Mouse (Mus musculus): ENCODE data around the gene Gm5108. TPM values are rescaled to one million over a fixed set of nuclear protein-coding genes. Genes with fewer than 3 reads are reported as not detected.

The Gm5108 gene
- not detected in 2 replicates for polyA plus RNA-seq (2016; fragmentation: Nextera tagmentation; extraction: Ambion mirVana)

DNA sequence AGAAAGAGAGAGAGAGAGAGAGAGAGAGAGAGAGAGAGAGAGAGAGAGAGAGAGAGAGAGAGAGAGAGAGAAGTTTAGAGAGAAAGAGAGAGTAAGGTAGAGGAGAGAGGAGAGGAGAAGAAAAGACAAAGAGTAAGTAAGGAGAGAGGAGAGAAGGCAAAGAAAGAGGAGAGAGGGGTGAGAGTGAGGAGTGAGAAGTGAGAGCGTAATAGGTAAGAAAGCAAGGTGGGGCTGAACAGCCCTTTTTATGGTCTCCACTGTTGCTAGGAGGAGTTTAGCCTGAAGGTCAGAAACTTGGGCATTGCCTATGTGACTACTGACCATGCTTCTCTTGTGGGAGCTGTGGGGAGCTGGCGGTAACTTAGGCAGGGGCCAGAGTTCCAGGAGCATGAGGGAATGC is at the start of gene Gm5108:
Gm5108 (plus strand) TSS at position 301 of the 400 bp plus-strand sequence.
- Histone ChIP-seq H3K27me3 (ENCODE audit: low read depth, poor library complexity, severe bottlenecking) (no peaks in the 10 kb centered on the region), H3K9me3 (replicated peaks) (no peaks in the 10 kb centered on the region), H3K36me3 (no peaks in the 10 kb centered on the region), H3K27ac (no peak within 1 kb of the TSS), H3K4me1 (no peaks in the 10 kb centered on the region), H3K4me3 (no peak within 1 kb of the TSS)
- DNase-seq (ENCODE audit: low spot score): no peak
- 83% methylated on average over 2 of the region's 2 CpGs for WGBS

DNA sequence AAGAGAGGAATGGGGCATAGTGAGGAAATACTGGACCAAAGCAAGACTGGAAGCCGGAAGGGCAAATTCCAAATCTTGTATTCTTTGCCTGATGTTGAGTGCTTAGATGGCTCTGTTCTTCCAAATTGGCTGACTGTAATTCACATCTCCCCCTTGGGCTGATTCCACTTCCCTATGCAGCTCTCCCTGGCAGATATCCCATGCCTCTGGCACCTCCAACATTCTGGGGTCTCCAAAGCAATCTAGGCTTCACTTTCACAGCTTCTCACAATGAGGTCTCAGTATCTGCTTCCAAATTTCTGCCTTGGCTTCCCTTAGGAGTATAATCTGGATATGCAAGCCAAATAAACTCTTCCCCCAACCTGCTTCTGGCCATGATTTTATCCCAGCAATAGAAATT is 42.5 kb upstream of the Gm5108 start:
- H3K36me3 ChIP-seq: no peaks in the 10 kb centered on the region
- no peak for DNase-seq (ENCODE audit: low spot score)
- H3K27ac ChIP-seq: no peak overlapping the region
- 88% methylated on average over 1 of the region's 1 CpGs for WGBS
- no peak overlapping the region for H3K4me3 ChIP-seq
- no peaks in the 10 kb centered on the region for H3K27me3 ChIP-seq (ENCODE audit: low read depth, poor library complexity, severe bottlenecking)
- H3K9me3 ChIP-seq (replicated peaks): no peaks in the 10 kb centered on the region
- H3K4me1 ChIP-seq: no peaks in the 10 kb centered on the region

DNA sequence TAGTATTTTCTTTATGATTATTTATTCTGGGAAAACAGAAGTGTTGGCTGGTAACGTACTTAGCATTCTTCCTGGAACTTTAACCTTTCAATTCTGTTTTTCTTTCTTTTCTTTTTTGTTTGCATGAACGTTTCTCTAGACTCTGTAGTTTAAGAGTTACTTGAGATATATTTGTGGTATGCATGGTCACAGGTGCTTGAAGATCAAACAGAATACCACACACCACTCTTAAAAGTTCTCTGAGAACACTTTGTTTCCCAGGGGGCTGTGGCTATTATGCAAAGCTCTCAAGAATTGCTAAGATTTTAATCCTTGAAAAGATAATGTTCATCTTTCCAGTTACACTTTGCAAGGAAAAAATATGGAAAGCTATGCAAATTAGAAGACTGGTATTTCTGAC is 36.9 kb upstream of the Gm5108 start:
- Histone ChIP-seq H3K27ac (no peak overlapping the region), H3K27me3 (ENCODE audit: low read depth, poor library complexity, severe bottlenecking) (no peaks in the 10 kb centered on the region), H3K36me3 (no peaks in the 10 kb centered on the region), H3K9me3 (replicated peaks) (no peaks in the 10 kb centered on the region), H3K4me3 (no peak overlapping the region), H3K4me1 (no peaks in the 10 kb centered on the region)
- WGBS: 80% methylated on average over 2 of the region's 2 CpGs
- DNase-seq (ENCODE audit: low spot score): no peak

DNA sequence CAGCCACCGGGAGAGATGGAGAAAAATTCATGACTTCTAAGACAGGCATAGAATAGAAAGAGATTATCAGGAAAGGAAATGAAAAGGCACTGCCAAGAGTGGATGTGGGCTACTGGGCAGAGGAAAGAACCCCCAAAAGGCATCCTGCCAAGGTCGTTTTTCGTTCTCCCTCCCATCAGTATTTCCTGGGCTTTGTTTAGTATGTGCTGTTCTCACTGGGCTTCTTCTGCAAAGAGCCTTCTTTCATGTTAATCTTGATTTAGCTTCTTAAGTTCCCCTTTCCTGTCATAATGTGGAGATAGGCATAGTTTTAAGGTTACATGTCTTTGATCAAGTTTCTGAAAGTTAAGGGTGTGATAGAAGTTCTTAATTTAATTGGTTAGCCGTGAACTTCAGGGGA is 10.9 kb upstream of the Gm5108 start:
- Histone ChIP-seq H3K4me1 (no peaks in the 10 kb centered on the region), H3K36me3 (no peaks in the 10 kb centered on the region), H3K9me3 (replicated peaks) (no peaks in the 10 kb centered on the region), H3K27ac (no peak overlapping the region), H3K27me3 (ENCODE audit: low read depth, poor library complexity, severe bottlenecking) (no peaks in the 10 kb centered on the region), H3K4me3 (no peak overlapping the region)
- 59% methylated on average over 4 of the region's 4 CpGs for WGBS
- no peak for DNase-seq (ENCODE audit: low spot score)

DNA sequence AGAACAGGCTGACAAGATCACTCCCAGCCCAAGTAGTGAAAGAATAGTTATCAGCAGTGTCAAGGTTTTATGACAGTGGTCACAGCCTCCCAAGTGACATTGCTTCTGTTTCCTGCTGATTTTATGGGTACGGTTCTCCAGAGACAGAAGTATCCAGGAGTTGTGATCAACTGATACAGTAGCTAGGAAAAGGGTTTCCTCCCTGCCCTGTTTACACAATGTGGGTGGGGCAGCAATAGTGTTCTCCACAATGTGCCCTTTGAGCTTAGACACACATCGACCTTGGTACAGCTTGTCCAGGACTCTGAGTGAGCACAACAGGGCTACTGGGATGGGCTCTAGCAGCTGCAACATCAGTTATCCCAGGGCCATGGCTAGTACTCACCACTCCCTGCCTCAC is 9.8 kb upstream of the Gm5108 start:
- DNase-seq (ENCODE audit: low spot score): no peak
- H3K36me3 ChIP-seq: no peaks in the 10 kb centered on the region
- no peak overlapping the region for H3K27ac ChIP-seq
- 41% methylated on average over 2 of the region's 2 CpGs for whole genome bisulfite sequencing
- H3K4me3 ChIP-seq: no peak overlapping the region
- H3K4me1 ChIP-seq: no peaks in the 10 kb centered on the region
- no peaks in the 10 kb centered on the region for H3K9me3 ChIP-seq (replicated peaks)
- no peaks in the 10 kb centered on the region for H3K27me3 ChIP-seq (ENCODE audit: low read depth, poor library complexity, severe bottlenecking)

DNA sequence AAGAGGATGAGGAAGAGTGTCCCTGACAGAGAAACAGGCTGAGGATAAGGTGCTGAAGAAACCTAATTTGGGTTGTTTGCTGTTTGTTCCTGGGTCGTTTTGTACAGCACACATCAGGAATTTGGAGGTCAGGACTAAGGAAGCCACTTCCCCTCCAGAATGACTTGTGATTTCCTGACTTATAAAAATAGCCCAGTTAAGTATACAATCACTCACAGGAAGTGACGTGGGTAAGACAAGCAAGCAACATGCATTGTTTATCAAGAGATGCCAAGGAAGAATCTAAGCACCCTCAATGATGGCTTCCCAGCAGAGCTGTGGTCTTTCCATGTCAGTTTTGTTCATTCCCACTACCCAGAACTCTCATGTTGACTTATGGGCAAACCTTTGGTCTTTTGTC is 1.7 kb downstream of the Gm5108 start:
- H3K27me3 ChIP-seq (ENCODE audit: low read depth, poor library complexity, severe bottlenecking): no peaks in the 10 kb centered on the region
- H3K4me1 ChIP-seq: no peaks in the 10 kb centered on the region
- no peaks in the 10 kb centered on the region for H3K36me3 ChIP-seq
- WGBS: 67% methylated on average over 2 of the region's 2 CpGs
- H3K27ac ChIP-seq: no peak overlapping the region
- H3K4me3 ChIP-seq: no peak overlapping the region
- H3K9me3 ChIP-seq (replicated peaks): no peaks in the 10 kb centered on the region
- no peak for DNase-seq (ENCODE audit: low spot score)

DNA sequence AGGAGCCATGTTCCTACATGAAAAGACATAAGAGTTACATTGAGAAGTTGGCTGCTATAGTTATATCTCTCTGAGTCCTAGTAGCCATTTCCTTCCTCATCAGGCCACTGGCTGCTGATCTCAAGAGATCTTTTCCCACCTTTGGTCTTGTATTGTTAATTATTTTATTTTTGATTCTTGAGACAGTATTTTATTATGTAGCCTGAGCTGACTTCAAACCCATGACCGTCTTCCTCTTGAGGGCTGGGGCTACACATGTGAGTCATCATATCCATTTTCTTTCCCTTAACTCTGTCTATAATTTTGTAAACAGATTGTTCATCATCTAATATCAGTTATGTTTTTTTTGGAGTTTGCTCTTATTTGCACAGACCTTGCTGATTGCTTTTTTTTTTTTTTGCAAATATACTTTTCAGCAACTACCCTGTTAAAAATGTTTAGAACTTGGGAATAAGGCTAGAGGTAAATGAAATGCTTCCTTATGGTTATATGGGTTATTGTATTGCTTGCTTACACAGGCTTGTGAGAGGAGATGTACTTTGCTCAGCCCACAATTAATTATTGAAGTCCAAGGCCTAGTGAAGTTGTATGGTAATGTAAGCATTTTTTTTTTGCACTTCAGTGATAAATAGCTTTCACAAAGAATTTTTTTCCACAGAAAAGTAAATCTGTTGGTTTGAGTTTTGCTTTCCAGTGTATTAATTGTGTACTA is 2.8 kb downstream of the Gm5108 start:
- Histone ChIP-seq H3K27me3 (ENCODE audit: low read depth, poor library complexity, severe bottlenecking) (no peaks in the 10 kb centered on the region), H3K9me3 (replicated peaks) (no peaks in the 10 kb centered on the region), H3K36me3 (no peaks in the 10 kb centered on the region), H3K4me1 (no peaks in the 10 kb centered on the region), H3K27ac (no peak overlapping the region), H3K4me3 (no peak overlapping the region)
- 92% methylated on average over 1 of the region's 1 CpGs for WGBS
- no peak for DNase-seq (ENCODE audit: low spot score)

DNA sequence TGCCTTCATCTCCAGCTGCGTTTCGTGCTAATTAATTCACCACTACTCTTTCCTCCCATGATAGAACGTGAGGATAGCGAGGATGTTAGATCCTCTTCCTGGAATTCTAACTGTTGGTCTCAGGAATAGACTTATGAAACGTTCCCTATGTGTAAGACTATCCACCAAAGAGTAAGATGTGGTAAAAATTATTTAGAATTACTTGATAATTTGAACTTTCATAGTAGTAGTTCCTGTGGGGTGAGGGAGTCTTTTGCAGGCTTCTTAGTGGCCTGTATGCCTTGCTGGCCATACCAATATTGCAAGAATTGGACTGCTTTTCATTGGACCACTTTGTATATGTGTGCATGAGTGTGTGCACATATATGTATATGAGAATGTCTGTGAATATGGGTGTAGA is 4.9 kb downstream of the Gm5108 start, which contains the start of gene Gm21905:
Gm21905 (minus strand) TSS at position 101 of the 400 bp plus-strand sequence.
- Histone ChIP-seq H3K4me3 (no peak within 1 kb of the TSS), H3K36me3 (no peaks in the 10 kb centered on the region), H3K27me3 (ENCODE audit: low read depth, poor library complexity, severe bottlenecking) (no peaks in the 10 kb centered on the region), H3K9me3 (replicated peaks) (no peaks in the 10 kb centered on the region), H3K4me1 (no peaks in the 10 kb centered on the region), H3K27ac (no peak within 1 kb of the TSS)
- no peak for DNase-seq (ENCODE audit: low spot score)
- 85% methylated on average over 5 of the region's 5 CpGs for WGBS

DNA sequence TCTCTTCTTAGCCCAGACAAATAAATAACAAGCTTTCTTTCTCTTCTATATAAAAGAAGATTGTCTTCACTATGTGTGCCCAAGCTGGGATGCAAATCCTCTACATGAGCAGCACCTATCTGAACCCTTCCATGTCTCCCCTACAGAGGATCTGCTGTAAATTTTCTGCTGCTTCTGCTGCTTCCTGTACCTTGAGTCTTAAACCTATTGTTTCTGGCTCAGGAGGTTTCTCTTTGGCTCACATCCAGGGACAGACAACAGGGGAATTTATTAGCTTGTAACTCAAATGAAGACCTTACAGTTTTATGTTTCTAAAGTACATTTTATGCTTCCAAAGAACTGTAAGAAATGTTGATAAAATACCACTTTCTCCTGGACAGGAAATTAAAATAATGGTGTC is 5.5 kb downstream of the Gm5108 start:
- no peak for DNase-seq (ENCODE audit: low spot score)
- no peaks in the 10 kb centered on the region for H3K27me3 ChIP-seq (ENCODE audit: low read depth, poor library complexity, severe bottlenecking)
- H3K27ac ChIP-seq: no peak overlapping the region
- H3K36me3 ChIP-seq: no peaks in the 10 kb centered on the region
- no peaks in the 10 kb centered on the region for H3K9me3 ChIP-seq (replicated peaks)
- H3K4me3 ChIP-seq: no peak overlapping the region
- H3K4me1 ChIP-seq: no peaks in the 10 kb centered on the region

DNA sequence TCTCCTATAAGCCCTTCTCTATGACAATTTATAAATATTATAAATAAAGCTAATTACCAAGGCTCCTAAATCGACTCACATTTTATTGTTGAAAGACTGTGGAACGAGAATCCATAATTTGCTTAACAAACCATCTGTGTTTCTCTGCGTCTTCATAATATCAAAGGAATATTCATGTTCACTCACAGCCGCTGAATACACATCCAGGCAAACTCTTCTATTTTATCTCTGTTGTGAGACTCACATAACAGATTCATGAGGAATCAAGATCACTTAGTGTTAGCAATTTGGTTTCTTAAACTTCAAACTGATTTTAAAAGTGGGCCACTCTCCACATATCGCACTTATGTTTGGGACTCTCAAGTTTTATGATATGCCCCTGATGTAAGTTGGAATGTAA is 6.6 kb downstream of the Gm5108 start:
- Histone ChIP-seq H3K4me1 (no peaks in the 10 kb centered on the region), H3K4me3 (no peak overlapping the region), H3K9me3 (replicated peaks) (no peaks in the 10 kb centered on the region), H3K36me3 (no peaks in the 10 kb centered on the region), H3K27ac (no peak overlapping the region), H3K27me3 (ENCODE audit: low read depth, poor library complexity, severe bottlenecking) (no peaks in the 10 kb centered on the region)
- 92% methylated on average over 5 of the region's 5 CpGs for WGBS
- no peak for DNase-seq (ENCODE audit: low spot score)

DNA sequence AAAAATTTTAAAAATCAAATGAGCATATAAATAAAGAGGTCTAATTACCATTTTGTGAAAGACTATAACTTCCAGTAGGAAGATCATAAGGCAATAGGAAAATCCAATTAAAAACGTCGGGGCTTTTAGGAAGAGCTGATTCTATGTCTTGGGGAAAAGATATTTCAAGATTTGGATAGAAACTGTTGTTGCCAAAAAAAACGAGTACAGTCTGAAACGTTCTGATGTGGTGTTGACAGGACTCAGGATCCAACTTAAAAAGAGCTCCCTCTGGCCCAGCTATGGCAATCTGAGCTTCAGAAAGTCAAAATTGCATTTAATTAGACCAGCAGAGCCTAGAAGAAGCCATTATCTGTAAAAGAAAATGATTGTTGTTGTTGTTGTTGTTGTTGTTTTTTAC is 12.6 kb downstream of the Gm5108 start:
- Histone ChIP-seq H3K27ac (no peak overlapping the region), H3K4me1 (no peaks in the 10 kb centered on the region), H3K27me3 (ENCODE audit: low read depth, poor library complexity, severe bottlenecking) (no peaks in the 10 kb centered on the region), H3K9me3 (replicated peaks) (no peaks in the 10 kb centered on the region), H3K36me3 (no peaks in the 10 kb centered on the region), H3K4me3 (no peak overlapping the region)
- 83% methylated on average over 4 of the region's 4 CpGs for WGBS
- no peak for DNase-seq (ENCODE audit: low spot score)

DNA sequence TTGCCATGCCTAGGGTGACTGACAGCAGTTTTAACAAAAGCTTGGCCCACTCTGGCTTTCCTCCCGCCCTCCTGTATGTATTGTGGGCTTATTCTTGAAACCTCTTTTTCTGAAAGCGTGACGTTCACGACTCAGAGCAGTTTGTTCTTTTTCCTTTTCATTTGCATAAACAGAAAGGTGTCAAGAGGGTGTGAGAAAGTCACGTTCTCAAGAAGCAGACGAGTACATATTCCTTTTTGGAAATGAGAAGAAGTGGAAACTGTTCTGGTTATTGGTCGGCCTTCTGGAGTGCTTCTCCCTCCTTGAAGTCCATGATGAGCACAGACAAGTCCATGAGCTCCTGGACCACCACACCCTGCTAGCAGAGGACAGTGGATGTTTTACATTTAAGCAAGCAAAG is 14.0 kb downstream of the Gm5108 start:
- Histone ChIP-seq H3K4me1 (no peaks in the 10 kb centered on the region), H3K27ac (no peak overlapping the region), H3K9me3 (replicated peaks) (no peaks in the 10 kb centered on the region), H3K27me3 (ENCODE audit: low read depth, poor library complexity, severe bottlenecking) (no peaks in the 10 kb centered on the region), H3K4me3 (no peak overlapping the region), H3K36me3 (no peaks in the 10 kb centered on the region)
- WGBS: 84% methylated on average over 7 of the region's 7 CpGs
- DNase-seq (ENCODE audit: low spot score): no peak

DNA sequence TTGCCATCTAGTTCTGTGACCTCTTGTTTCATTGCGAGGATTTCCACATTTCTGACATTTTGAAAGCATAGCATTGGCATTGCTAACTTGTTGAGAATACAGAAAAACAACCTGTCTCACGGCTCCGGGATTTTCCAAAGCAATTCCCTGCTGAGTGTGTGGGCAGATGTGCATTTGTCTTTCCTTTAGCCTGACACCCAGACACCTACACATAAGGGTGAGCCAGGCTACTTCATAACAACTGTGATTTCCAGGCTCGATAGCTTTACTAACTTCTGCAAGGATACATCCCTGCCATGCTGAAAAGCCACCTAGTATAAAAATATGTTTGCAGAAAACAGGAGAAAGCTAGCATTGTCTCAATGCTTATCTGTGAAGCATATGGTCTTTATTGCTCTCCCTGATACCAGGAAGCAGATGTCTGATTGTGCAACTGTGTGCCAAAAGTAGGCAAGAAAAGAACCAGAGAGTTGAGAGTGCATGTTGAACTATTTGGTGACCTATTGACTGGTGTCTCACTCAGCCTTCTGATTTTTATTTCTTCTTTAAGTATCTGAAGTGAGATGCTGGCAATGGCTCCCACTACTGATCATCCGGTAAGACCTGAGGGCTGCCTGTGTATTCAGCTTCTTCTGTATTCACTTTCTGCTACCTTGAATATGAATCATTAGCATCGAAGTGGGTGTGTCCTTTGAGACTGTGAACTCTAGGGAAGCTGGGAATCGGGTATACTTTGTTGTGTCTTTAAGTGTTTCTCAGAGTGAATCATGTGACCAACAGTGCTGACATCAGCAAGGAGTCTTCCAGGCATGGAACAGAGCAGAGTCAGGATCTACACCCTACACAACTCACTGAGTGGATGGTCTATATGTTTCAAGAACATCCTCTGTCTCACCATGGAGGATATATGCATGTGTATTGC is 20.5 kb downstream of the Gm5108 start:
- H3K9me3 ChIP-seq (replicated peaks): no peaks in the 10 kb centered on the region
- no peaks in the 10 kb centered on the region for H3K36me3 ChIP-seq
- 89% methylated on average over 7 of the region's 7 CpGs for WGBS
- no peak for DNase-seq (ENCODE audit: low spot score)
- H3K4me3 ChIP-seq: no peak overlapping the region
- no peaks in the 10 kb centered on the region for H3K4me1 ChIP-seq
- no peaks in the 10 kb centered on the region for H3K27me3 ChIP-seq (ENCODE audit: low read depth, poor library complexity, severe bottlenecking)
- H3K27ac ChIP-seq: no peak overlapping the region

Data from limb, embryonic 10.5 days (tissue).